Mouse (Mus musculus) thymus, adult 18-20 months (tissue): ENCODE results near the gene Xrcc3.

Experiments used
- DNase-seq, 2 experiments: peaks; one replicate each; pipeline ENCODE4 v3.0.0; 2022; ENCODE audit warnings: mixed read lengths in 2 of 2

The Xrcc3 gene

GRCm38 (mm10) chr12:111814769-111815762, 1.4 kb upstream of the Xrcc3 start:
- DNase-seq, result no peak

GRCm38 (mm10) chr12:111813111-111813765, 435 bp downstream of the Xrcc3 start:
- peak in 1 of 2 experiments; percentile 26 for DNase-seq

- DNase-seq, result no peak
These were observed 1.1 kb downstream of the Xrcc3 start for GRCm38 (mm10) chr12:111812611-111813010.

- no peak for DNase-seq
These were observed 1.6 kb downstream of the Xrcc3 start for GRCm38 (mm10) chr12:111812075-111812474.

- peak; percentile 57 to 60 for DNase-seq
These were observed 3.9 kb downstream of the Xrcc3 start for GRCm38 (mm10) chr12:111809762-111810161.

- DNase-seq, result no peak
These were observed 4.9 kb downstream of the Xrcc3 start for GRCm38 (mm10) chr12:111808775-111809174.

GRCm38 (mm10) chr12:111803538-111803937, 10.1 kb downstream of the Xrcc3 start:
- DNase-seq, result no peak

- DNase-seq, result no peak
These were observed 13.1 kb downstream of the Xrcc3 start for GRCm38 (mm10) chr12:111800459-111801183.

GRCm38 (mm10) chr12:111798493-111798892, 15.2 kb downstream of the Xrcc3 start:
- no peak for DNase-seq

GRCm38 (mm10) chr12:111797251-111797650, 16.4 kb downstream of the Xrcc3 start:
- DNase-seq, result no peak

GRCm38 (mm10) chr12:111795180-111795895, 18.3 kb downstream of the Xrcc3 start:
- DNase-seq, result no peak

- no peak for DNase-seq
These were observed 19.0 kb downstream of the Xrcc3 start for GRCm38 (mm10) chr12:111794526-111795179.

- DNase-seq, result no peak
These were observed 19.6 kb downstream of the Xrcc3 start for GRCm38 (mm10) chr12:111794102-111794501.

GRCm38 (mm10) chr12:111791474-111792104, 22.1 kb downstream of the Xrcc3 start:
- no peak for DNase-seq

GRCm38 (mm10) chr12:111790631-111791030, 23.0 kb downstream of the Xrcc3 start:
- DNase-seq, result no peak

- no peak for DNase-seq
These were observed 23.6 kb downstream of the Xrcc3 start for GRCm38 (mm10) chr12:111790090-111790489.

GRCm38 (mm10) chr12:111787015-111787414, 26.7 kb downstream of the Xrcc3 start:
- no peak for DNase-seq

- DNase-seq, result no peak
These were observed 28.5 kb downstream of the Xrcc3 start for GRCm38 (mm10) chr12:111785174-111785573.

GRCm38 (mm10) chr12:111779544-111779943, 34.1 kb downstream of the Xrcc3 start:
- no peak for DNase-seq

GRCm38 (mm10) chr12:111777919-111778318, 35.8 kb downstream of the Xrcc3 start:
- DNase-seq, result no peak

- no peak for DNase-seq
These were observed 38.8 kb downstream of the Xrcc3 start for GRCm38 (mm10) chr12:111774845-111775244.
